Mouse (Mus musculus) monocyte, adult 5-6 weeks (primary cell): Measurements from ENCODE around the gene Kif22. TPM values are rescaled to one million over a fixed set of nuclear protein-coding genes. Genes with fewer than 3 reads are reported as not detected.
A peak's percentile ranks its signal among the peaks of the same experiment; 100 is the strongest.

ENCODE experiments used
- ATAC-seq: fragments of 153-309, 156-312 bp; replicated peaks from 2 replicates; pipeline ENCODE4 v1.8.0; 2017; ENCODE audit warnings: mild to moderate bottlenecking; ENCODE audit not compliant: low TSS enrichment, insufficient number of reproducible peaks, severe bottlenecking, poor library complexity, low FRiP score
- total RNA-seq: library from RNA; stranded (forward); fragments of 200-1000, 200-491, 200-594 nt; gene quantifications from 3 replicates; pipeline ENCODE4 v1.2.3, GENCODE M21; 2017

The Kif22 gene
- total RNA-seq, 1 experiment from 2014 or later: 3.7 TPM

DNA sequence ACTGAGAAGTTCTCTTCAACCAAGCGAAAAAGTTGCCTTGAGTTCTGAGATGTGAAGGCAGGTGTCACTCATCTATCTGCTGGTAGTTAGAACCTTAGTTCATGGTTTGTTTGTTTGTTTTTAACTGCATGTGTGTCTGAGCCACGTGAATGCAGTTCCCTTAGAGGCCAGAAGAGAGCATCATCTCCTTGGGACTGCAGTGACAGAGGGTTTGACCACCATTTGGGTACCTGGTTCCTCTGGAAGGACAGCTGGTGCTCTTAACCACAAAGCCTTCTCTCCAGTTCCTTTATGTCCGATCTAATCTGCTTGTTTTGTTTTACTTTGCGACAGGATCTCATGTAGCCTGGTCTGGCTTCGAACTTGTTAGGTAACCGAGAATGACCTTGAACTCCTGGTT lies 23.3 kb upstream of the Kif22 start:
- no peak for ATAC-seq

DNA sequence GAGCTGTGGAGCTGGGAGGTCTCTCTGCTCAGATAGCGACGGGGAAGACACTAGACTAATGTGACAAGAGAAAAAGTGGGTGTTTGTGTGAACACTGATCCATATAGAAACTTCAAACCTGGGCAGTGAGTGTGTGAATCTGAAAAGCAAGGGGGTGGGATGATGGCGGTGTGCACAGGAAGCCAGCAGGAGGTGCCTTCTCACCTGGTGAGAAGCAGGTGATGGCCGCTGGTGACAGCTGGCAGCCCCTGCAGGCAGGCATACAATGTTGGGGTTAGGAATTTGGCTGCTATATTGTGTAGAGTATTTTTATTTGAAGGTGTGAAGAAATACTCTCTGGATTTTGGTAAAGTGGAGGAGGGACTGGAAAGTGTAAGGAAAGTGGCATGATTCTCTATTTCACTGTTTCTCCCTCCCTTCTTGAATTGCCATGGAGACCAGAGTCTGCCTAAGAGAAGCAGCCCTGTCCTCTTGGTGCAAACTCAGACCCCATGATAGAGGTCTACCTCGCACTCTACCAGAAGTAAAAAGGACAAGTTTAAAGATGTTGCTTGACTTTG lies 12.8 kb upstream of the Kif22 start:
- no peak for ATAC-seq

DNA sequence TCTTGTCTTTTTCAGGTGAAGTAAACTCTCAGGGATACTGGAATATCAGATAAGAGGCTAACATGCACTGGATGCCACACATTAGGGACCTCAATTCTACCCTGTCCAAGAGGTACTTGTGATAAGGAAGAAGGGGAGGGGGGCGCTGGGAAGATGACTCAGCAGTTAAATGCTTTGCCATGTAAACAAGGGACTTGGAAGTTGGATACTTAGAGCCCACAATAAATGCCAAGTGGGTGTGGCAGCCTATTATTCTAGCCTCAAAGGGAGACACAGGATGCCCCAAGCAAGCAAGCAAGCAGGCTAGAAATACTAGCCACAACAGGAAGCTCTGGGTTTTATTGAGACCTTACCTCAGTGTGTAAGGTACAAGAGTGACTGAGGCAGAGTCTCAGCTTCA lies 11.0 kb downstream of the Kif22 start:
- ATAC-seq: no peak

DNA sequence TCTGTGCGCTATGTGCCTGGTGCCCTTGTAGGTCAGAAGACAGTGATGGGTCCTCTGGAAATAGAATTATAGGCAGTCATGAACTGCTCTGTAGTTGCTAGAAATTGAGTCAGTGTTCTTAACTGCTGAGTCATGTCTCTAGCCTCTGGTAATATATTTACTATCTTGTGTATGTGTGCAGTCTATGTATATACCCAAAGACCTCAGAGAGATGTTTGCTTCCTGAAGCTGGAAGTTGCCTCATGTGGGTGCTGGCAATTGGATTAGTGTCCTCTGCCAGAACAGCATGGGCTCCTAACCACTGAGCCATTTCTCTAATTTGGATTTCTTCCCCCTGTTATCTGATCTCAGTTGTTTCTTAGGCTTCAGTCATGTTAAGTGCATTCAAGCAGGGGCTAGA lies 12.1 kb downstream of the Kif22 start:
- no peak for ATAC-seq

DNA sequence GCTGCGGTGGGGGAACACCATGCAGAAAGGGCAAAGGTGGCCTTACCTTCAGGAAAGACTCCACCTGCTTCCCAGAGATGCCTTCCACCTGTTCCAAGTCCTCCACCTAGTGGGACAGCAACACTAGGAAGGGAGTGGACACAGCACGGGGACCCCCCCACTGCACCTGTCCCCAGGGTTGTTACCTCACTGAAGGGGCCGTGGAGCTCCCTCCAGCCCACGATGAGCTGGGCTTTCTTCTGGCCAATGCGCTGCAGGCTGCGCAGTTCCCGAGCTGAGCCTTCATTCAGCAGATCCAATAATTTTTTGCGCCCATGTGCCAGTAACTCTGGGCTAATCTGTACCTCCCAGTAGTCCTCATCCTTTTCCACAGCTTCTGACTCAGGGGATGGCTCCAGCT lies 14.4 kb downstream of the Kif22 start:
- peak; percentile 4; the same call in 1 of the 2 replicates for ATAC-seq

DNA sequence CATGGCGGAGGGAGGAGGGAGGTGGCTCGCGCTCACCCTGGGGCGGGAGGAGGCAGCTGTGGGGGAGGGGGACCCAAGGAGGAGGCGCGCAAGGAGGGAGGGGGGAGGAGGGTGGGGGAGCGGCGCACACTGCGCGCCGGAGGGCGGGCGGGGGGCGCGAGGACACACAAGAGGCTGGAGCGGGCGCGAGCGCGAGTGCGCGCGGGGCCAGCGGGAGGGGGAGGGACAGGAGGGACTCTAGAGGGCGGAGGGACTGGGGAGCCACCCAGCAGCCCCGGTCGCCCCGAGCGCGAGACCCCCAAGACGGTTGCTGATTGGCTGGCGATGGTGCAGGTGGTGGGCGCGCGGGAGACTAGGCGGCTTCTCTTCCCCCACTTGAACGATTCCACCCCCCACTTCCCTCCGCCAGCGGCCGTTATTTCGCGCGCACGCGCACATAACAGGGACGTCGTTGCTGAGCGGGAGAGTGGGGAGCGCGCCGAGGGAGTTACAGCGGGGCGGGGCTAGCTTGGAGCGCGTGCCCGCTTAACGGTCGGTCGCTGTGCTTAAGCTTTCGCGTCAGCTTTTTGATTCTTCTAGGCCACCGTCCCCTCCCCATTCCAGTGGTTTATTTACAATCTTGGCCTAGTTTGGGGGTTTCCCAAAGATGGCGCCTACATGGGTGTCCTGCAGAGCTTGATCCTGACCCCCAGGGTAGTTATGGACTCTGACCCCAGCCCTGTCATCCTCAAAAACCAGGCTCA lies 15.1 kb downstream of the Kif22 start, which contains the start of gene Maz:
Gene Maz (minus strand): TSS at position 54 of the 743 bp plus-strand sequence.
- ATAC-seq: peak; percentile 86

DNA sequence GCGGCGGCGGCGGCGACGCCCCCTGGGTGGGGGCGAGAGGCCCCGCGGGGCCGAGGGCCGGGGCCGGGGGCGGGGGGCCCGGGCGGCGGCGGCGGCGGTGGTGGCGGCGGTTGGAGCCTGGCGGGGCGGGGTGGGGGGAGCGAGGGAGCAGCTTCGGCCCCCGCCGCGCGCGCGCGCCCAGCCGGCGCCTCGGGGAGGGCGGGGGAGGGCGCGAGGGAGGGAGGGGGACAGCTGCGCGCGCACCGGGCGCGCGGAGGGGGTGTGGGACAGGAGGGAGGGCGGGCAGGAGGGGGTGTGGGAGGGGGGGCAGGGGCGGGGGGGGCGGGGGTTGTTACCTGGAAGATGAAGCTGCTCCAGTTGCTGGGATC lies 15.7 kb downstream of the Kif22 start:
- ATAC-seq: no peak

DNA sequence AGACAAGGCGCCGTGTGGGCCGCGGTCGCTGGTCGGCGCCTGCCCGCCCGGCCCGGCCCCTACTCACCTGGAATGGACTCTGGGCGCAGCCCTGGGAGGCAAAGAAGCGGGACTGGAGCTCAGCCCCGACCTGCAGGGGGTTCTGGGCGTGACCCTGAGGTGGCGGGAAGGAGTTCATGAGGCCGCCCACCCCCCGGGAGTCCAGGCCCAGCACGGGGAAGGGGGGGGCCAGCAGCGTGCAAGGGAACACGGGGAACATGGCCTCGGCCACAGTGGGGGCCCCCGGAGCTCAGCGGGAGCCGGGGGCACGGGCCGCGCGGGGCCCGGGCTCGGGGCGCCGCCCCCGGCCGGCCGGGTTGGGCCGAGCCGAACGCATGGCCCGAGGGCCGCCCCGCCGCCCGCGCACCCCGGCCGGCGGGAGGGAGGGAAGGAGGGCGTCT lies 16.1 kb downstream of the Kif22 start:
- no peak for ATAC-seq

DNA sequence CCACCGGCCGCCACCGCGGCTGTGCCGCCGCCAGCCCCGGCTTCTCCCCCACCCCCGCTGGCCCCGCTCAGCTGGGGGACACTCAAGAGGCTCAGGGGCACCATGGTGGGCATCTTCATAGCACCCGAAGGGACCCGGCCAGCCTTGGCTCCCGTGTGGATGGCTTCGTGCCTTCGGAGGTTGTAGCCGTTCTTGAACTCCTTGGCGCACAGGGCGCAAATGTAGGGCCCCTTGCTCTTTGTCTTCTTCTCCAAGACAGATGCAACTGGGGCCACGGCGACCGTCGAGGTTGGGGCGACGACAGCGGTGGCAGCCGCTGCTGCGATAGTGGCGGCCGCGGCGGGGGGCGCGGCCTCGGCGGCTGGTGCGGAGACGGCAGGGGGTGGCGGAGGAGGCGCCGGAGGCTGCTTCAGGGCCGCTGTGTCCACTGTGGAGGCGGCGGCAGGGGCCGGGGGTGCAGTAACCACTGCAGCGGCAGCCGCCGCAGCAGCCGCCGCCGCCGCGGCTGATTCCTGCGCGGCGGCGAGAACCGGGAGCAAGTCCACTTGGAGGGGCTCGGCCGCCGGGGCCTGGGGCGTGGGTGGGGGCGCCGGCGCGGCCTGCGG lies 16.6 kb downstream of the Kif22 start:
- no peak for ATAC-seq

DNA sequence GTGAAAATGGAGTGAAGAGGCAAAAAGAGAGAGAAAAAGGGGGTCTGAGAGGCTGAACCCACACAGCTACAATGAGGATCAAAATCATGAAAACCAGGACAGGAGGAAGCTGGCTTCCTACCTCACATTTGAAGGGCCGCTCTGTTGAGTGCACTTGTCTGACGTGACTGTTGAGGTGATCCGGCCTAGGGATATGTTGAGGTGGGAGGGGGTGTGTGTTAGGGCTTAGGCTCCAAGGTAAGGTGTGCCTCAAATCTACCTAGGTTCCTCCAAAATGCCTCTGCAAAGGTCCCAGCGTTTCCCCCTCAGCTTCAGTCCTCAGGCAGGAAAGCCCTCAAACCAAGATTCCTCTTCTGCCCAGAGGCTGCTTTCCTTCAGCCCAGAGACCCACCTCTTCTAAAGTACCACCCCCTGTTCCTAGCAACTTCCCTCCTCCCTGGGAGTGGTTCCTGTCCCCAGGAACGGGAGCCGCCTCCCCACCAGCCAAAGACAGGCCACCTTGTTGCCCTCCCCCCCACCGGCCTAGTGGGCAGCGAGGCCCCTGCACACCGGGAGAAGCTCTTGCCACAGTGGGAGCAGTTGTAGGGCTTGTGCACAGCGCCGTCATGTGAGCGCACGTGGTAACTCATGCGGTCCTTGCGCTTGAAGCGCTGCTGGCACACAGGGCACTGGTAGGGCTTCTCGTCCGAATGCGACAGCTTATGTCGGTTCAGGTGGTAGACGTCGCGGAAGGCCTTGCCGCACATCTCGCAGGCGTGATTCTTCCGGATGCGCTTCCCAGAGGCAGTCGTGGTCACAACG lies 17.3 kb downstream of the Kif22 start:
- peak; percentile 47 for ATAC-seq

DNA sequence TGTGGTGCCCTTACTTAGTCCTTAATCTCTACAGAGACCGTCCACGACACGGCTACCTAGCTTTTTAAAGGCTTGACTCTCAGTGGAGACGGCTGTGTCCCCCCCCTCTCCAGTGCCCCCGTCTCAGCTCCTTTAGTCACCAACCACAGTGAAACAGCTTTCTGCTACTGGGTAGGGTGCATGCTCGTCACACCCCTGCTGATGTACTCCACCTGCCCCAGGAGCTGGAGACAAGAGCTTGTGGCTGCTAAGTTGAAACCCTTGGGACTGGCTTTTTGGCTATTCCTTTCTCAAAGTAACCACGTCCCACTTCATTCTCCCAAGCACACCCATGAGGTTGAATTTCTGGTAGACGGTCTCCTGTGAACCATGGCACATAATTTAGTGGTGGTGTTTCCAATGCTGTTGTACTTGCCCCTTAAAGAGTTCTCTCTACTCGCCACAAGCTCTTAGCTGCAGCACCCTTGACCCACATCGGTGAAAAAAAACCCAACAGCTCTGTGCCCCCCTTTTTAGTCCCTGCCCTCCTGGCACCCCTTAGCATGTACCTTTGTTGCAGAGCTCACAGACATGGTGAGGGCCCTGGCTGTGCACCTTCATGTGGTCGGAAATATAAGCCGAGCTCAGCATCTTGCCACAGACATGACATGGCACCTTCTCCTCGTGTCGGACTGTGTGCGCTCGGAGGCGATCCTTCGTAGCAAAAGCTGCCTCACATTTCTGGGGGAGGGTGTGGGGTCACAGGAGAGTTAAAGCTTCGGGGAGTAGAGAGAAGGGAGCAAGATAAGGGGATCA lies 18.2 kb downstream of the Kif22 start:
- no peak for ATAC-seq

DNA sequence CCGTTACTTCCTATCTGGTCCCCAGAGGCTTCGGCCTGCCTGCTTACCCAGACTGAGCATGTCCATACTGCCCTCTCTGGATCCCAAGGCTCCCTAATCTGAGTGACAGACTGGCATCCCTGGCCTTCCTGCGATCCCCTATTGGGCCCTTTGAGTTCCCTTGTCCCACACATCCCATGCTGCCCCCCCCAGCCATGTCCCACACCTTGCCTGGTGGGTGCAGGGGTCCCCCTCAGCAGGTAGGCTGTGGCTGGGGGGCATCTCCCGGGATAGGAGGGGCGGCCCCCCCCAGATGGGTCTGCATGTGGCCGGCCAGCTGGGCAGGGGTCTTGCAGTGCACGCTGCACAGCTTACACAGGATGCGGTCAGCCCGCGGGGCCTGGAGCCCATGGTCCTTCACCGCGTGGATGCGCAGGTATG lies 19.0 kb downstream of the Kif22 start:
- no peak for ATAC-seq

DNA sequence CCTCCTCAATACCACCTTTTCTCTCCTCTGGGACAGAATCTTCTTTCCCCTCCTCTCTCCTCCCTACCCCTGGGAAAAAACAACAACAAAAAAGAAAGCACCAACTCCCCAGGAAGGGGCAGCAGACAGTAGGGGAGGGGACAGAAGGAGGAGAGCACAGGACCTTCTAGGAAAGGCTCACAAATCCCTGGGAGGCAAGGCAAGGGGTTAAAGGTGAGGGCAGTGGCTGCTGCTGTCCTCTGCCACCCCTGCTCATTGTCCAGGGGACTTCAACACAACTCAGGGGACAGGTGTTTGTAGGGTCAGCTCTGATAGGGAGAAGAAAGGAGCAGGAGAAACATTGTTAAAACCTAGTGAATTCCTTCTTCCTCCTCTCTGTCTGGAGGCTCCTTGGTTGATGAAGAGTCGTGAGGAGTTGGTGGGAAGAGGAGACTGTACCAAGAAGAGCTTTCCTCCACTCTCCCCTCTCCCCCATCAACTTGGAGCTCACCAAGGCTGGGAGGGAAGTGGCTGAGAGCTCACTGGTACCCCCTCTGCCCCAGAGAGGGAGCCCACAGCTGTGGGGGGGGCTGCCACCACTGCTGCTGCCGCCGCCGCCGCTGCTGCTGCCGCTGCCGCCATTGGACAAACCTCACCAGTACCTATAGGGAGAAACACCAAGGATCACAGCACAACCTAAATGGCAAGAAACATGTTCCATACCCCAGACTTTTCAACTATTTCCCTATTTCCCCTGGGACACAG lies 19.6 kb downstream of the Kif22 start:
- ATAC-seq: no peak

DNA sequence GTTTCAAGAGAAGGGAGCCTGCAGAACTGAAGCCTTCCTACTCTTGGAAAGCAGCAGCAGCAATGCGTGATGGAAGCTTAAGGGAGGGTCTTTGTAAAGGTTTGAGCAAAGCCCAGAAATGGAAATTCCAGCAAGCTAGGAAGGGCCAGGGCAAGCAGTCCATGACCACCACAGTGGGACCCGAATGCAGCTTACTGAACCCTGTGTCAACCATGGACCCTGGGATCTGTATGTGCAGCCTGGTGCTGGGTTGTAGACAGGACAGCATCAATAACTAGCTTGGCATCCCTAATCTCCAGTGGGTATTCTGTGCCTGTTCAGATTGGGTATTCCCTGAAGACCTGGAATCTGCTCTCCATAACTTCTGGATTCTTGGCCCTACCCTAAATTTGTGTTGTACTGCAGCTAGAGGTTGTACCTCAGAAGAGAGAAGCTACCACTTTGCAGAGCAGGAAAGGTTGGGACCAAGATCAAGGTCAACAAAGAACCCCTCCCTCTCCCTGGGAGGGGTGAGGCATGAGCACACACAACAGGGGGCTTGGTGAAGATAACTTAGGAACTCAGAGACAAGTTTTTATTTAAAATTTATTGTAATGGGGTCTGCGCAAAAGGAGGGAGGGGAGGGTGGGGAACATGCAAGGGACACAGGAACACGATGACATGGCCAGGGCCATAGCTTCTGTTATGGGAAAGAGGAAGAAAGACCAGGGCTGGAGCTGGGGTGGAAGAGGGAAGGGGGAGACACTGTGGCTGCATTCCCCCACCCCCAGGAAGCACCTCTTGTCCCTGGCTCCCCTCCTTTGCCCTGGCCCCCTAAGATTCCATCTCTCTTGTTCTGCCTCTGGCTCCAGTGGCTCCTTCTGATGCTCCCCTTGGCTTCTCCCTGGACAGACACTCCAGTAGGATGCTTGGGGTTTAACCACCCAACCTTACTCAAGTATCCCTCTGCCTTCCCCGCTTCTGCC lies 20.4 kb downstream of the Kif22 start:
- no peak for ATAC-seq

DNA sequence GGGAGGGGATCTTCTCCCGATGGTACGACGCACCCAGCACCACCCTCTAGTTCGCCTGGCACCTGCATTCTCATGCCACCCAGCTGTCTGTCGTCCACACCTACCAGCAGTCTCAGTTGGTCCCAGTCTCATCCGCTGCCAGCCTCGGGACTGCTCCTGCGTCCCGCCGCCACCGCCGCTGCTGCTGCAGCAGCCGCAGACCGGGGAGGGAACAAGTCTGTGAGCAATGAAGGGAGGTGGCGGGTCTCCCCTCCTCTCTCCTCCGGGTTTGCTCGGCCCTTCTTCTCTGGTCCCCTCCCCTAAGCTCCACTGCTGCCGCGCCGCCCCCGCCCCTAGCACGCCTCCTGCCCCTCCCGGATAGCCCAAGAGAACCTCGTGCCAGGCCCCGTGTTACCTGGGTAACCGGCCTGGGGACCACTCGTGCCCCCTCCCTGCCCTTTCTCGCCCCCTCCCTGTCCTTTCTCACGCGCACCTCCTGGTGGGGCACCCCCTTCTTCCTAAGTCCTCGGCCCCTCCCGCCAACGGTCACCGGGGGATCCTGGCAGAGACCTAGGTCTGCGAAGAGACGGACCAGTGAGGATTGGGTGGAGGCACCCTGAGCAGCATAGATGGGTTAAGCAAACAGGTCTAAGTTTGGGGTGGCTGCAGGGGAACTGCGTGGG lies 21.2 kb downstream of the Kif22 start, which contains the start of the genes Gm42742 and Prrt2:
Gene Gm42742 (minus strand): TSS at position 197 of the 662 bp plus-strand sequence.
Gene Prrt2 (minus strand): TSS at position 311 of the 662 bp plus-strand sequence.
- ATAC-seq: no peak

DNA sequence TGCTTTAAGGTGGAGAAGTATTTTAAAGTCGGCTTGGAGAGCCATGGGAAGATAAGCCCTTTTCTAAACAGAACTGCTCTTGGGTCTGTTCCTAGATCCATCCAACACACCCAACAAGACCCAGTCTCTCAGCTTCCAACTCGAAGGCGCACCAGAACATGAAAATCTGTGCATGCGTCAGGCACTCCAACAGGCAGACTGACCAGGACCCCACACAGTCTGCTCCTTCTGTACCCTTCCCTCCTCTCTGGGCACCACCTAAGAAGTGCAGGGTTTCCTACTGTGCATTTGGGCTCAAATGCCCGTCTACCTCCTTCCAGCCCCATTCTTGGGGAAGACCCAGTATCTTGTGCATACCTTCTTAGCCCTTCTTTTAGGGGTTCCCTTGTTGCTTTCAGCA lies 21.8 kb downstream of the Kif22 start:
- no peak for ATAC-seq
